Mouse (Mus musculus) kidney, adult 8-10 months (tissue): Measurements from ENCODE around the gene Nos2.
A peak's percentile ranks its signal among the peaks of the same experiment; 100 is the strongest.
"Not testable (repeated sequence)": the region's sequence is repeated elsewhere in the genome, so short reads cannot be mapped to it uniquely, and the experiment has no call there.

ENCODE experiments used
- DNase-seq, 2 experiments: peaks; one replicate each; pipeline ENCODE4 v3.0.0; 2022

The Nos2 gene

DNA sequence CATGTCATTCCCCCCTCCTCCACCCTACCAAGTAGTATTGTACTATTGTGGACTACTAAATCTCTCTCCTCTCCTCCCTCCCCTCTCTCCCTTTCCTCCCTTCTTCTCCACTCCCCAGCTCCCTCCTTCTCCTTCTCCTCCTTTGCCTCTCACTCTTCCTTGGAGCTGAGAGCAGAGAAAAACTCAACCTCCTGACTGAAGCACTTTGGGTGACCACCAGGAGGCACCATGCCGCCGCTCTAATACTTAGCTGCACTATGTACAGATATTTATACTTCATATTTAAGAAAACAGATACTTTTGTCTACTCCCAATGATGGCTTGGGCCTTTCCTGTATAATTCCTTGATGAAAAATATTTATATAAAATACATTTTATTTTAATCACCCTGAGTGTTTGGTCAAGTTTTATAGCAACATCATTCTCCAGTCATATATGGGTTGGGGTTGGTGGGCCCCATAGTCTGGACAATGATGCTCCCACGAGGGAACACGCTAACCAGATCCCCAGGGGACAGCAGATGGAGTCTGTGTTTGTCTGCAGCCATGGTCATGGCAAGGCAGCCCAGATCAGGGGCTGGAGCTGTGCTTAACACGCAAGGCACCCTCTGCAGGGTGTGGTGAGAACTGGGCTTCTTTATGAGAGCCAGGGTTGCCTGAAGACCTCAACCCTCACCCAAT lies 39.4 kb downstream of the Nos2 start:
- no peak for DNase-seq

- no peak for DNase-seq
Observed at GRCm38 (mm10) chr11:78961221-78961620, 40.6 kb downstream of the Nos2 start.

- peak in 1 of 2 experiments; percentile 41 for DNase-seq
Observed at GRCm38 (mm10) chr11:78967371-78967770, 46.8 kb downstream of the Nos2 start.

GRCm38 (mm10) chr11:78968121-78968520 lies 47.5 kb downstream of the Nos2 start:
- no peak for DNase-seq

- DNase-seq: no peak
Observed at GRCm38 (mm10) chr11:78971096-78971495, 50.5 kb downstream of the Nos2 start.

GRCm38 (mm10) chr11:78971746-78972145 lies 51.2 kb downstream of the Nos2 start:
- no peak for DNase-seq

DNA sequence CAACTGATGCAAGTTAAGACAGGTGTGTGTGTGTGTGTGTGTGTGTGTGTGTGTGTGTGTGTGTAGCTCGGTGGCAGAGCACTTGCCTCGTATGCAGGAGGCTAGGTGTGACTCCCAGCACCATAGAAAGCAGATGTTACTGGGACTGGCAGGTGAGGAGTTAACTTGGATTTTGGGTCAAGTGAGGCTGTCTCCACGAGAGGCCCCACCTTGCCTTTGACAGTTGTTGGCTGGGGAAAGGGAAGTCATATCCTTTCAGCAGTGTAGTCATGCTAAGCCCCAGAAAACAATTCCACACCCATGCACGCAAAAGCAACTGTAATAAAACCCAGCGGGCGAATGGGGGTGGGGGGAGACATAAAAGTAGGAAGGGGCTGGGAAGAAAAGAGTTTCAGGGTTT lies 51.7 kb downstream of the Nos2 start:
- DNase-seq: no peak

DNA sequence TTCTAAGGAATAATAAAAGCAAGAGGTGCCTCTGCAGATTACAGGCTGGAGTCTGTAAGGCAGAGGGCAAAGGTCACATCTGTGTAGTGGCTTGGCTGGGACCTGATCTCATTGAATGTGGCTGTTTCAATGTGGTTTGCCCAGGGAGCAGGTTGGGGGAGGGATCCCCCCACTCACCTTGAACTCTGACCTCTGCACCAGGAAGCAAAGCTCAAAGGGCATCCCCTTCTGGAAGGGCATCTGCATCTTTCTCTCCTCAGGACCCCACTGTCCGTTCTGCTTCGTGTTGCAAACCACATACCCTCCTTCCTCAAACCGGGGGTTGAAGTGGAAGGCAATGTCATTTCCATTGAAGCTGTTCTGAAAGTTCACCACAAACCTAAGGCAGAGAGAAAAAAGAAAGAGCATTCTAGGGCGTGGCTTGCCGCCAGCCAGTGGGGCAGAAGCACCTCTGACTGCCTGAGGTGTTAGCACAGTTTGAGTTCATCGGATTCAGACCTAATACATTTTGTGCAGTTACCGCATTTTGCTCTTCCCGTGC lies 52.3 kb downstream of the Nos2 start:
- no peak for DNase-seq

DNA sequence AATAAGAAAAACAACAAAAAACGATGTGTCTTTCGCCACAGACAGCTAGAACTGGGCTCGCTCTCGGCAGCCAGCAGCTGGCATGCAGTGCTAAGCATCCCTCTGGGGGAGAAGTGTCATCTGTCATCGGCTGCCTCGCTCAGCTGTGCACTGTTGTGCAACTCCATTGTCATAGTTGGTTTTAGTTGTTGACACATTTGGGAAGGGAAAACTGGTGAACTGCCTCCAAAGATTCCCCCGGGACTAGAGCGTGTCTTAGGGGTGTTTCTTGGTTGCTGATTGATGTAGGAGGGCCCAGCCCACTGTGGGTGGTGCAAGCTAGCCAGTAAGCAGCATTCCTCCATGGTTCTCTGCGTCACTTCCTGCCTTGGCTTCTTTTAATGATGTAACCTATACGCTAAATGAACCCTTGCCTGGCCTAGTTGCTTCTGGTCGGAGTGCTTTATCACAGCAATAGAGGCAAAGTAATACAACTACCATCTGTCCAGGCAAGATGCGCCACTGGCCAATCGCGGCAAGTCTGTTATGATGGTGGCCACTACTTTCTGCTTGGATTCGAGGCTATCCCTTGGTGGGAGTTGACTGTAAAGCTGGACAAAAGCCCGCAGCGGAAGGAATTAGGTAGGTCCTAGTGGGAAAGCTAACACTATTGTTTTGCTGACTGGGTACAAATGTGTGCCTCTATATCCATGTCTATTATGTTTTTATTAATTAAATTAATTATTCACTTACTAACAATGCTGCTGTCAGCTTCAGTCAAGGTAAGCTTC lies 53.0 kb downstream of the Nos2 start:
- no peak for DNase-seq

- DNase-seq: no peak
Observed at GRCm38 (mm10) chr11:78976731-78977510, 56.3 kb downstream of the Nos2 start.

DNA sequence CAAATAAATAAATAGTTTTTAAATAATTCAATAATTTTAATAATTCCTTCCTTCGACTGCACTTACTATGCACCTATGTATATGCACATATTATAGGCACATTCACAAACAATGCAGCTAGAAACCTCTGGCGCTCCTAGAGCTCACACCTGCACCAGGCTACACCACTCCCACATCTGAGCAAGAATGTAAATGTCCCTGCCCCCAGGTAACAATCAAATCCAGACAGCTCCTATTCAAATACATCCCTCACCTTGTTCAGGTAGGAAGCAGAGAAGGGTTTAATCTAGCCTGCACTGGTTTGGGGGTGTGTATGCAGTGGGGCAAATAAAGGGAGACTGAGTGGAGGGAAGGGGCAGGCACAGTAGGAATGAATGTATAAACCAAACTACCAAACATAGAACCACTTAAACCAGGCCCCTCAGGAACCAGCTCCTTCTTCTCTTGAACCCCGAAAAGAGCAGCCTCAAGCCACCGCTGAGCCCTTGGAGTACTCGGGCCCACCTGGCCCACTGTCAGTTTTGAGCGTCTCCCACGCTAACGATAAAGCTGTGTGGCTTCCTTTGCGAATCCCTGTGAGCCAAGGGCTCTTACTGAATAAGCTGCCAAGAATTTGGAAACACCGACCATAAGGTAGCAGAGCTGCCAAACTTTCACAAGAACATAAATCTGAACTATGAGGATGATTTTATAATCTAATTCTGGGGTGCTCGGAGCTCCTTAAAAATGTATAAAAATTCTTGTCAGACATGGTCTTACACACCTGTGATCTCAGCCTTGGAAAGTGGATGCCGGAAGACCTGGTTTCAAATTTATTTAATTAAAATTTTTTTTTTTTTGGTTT lies 57.8 kb downstream of the Nos2 start:
- no peak for DNase-seq

- no peak for DNase-seq
Observed at GRCm38 (mm10) chr11:78980083-78980634, 59.6 kb downstream of the Nos2 start.

- no peak for DNase-seq
Observed at GRCm38 (mm10) chr11:78982042-78982441, 61.5 kb downstream of the Nos2 start.

- no peak for DNase-seq
Observed at GRCm38 (mm10) chr11:78982513-78983291, 62.1 kb downstream of the Nos2 start.

DNA sequence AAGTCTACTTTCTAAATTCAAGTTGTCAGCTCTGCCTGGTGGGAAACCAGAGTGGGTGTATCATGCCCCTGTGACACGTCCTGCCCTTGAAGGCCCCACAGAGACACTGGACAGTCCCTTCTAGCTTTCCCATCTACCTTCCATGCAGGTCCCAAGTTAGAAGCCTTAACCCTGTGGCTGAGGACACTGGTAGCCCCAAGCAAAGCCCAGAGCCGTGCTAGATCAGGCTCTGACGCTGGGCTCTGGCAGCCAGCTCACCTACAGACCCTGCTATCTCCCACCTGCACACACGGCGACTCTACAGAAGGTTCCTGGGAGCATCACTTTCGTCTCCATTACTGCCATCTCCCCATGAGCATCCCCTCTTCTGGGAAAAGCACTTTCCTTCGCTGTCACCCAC lies 63.0 kb downstream of the Nos2 start:
- DNase-seq: no peak

- DNase-seq: peak; percentile 66 to 71
Observed at GRCm38 (mm10) chr11:78984483-78985177, 64.0 kb downstream of the Nos2 start, which contains the start of gene Lgals9. Lgals9 (minus strand) TSS chr11:78984946.

DNA sequence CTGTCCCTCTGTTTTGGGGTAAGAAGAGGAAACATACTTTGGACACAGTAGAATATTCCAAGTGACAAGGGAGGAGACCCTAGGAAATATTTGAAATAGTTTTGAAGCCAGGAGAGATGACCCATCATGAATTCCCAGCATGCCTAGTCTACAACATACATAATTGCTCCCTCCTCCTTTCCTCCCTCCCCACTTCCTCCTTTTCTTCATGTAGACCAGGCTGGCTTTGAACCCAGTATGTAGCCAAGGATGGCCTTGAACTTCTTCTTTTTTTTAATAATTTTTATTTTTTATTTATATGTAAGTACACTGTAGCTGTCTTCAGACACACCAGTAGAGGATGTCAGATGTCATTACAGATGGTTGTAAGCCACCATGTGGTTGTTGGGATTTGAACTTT lies 64.9 kb downstream of the Nos2 start:
- DNase-seq: no peak

- no peak for DNase-seq
Observed at GRCm38 (mm10) chr11:78986311-78987002, 65.9 kb downstream of the Nos2 start.

- DNase-seq: not testable (repeated sequence)
Observed at GRCm38 (mm10) chr11:78989206-78989605, 68.6 kb downstream of the Nos2 start.

- no peak for DNase-seq
Observed at GRCm38 (mm10) chr11:78990096-78990495, 69.5 kb downstream of the Nos2 start.
